Mouse (Mus musculus) common myeloid progenitor, adult 5-6 weeks (primary cell): ENCODE measurements around the gene Gm16442. TPM values are rescaled to one million over a fixed set of nuclear protein-coding genes. Genes with fewer than 3 reads are reported as not detected.
"Not testable (repeated sequence)": the region's sequence is repeated elsewhere in the genome, so short reads cannot be mapped to it uniquely, and the experiment has no call there.

Source experiments
- ATAC-seq: replicated peaks from 2 replicates; pipeline ENCODE4 v1.8.0; 2016; ENCODE audit warnings: low read depth, mild to moderate bottlenecking, moderate TSS enrichment, inconsistent platforms; ENCODE audit not compliant: poor library complexity, severe bottlenecking
- total RNA-seq: library from RNA; stranded (forward); fragments of 200-1000, 187-1606 nt; gene quantifications from 2 replicates; pipeline ENCODE4 v1.2.3, GENCODE M21; 2017

The Gm16442 gene
- total RNA-seq: not detected in 2 replicates

- not testable (repeated sequence) for ATAC-seq
Observed at GRCm38 (mm10) chr7:20122479-20122878, at the start of gene Gm16442. Gm16442 (minus strand) TSS chr7:20122579.

- ATAC-seq: not testable (repeated sequence)
Observed at GRCm38 (mm10) chr7:20168277-20168676, 45.9 kb upstream of the Gm16442 start, which contains the start of gene Vmn1r94. Vmn1r94 (minus strand) TSS chr7:20168377.

GRCm38 (mm10) chr7:20138988-20139387 lies 16.6 kb upstream of the Gm16442 start, which contains the start of gene Vmn1r93:
Vmn1r93 (minus strand) TSS chr7:20139088.
- ATAC-seq: not testable (repeated sequence)

- ATAC-seq: not testable (repeated sequence)
Observed at GRCm38 (mm10) chr7:20099380-20099779, 23.0 kb downstream of the Gm16442 start, which contains the start of gene Vmn1r91. Vmn1r91 (plus strand) TSS chr7:20099680.

GRCm38 (mm10) chr7:20078118-20078517 lies 44.3 kb downstream of the Gm16442 start:
- not testable (repeated sequence) for ATAC-seq

Other genes with a start within 250 kb of the Gm16442 start
- not detected in 2 replicates for gene Ceacam19, start 234.6 kb downstream of the Gm16442 start, total RNA-seq
- gene Pvr, start 201.4 kb downstream of the Gm16442 start, total RNA-seq: 7.7 and 9.7 TPM in 2 replicates
- gene Igsf23, start 171.8 kb downstream of the Gm16442 start, total RNA-seq: 0.29 and 0.46 TPM in 2 replicates
- gene Ceacam20, start 157.2 kb downstream of the Gm16442 start, total RNA-seq: not detected in 2 replicates
- gene Nlrp9b, start 131.1 kb downstream of the Gm16442 start, total RNA-seq: not detected in 2 replicates
- gene Vmn1r91, start 22.9 kb downstream of the Gm16442 start, total RNA-seq: not detected in 2 replicates
- gene Vmn1r93, start 16.5 kb upstream of the Gm16442 start, total RNA-seq: not detected in 2 replicates
- gene Vmn1r94, start 45.8 kb upstream of the Gm16442 start, total RNA-seq: not detected in 2 replicates
- gene Vmn1r95, start 71.1 kb upstream of the Gm16442 start, total RNA-seq: not detected in 2 replicates
- not detected in 2 replicates for gene Gm6164, start 83.0 kb upstream of the Gm16442 start, total RNA-seq
- gene Gm4498, start 111.2 kb upstream of the Gm16442 start, total RNA-seq: not detected in 2 replicates
- not detected in 2 replicates for gene Gm5890, start 140.3 kb upstream of the Gm16442 start, total RNA-seq
- gene Gm4133, start 211.5 kb upstream of the Gm16442 start, total RNA-seq: not detected in 2 replicates